Mouse (Mus musculus): ENCODE measurements at regions not wholly inside any gene's neighbourhood (a gene's known extent, or its start where the extent isn't known, plus 50 kb on each side); places are given as distances from the start of the nearest gene placed in this dataset.
A peak's percentile ranks its signal among the peaks of the same experiment; 100 is the strongest.

- no peak for DNase-seq (ENCODE audit: low read depth, low spot score)
Observed at GRCm38 (mm10) chr14:48330965-48331622, 114.8 kb upstream of the Tmem260 start.

- no peak for DNase-seq (ENCODE audit: low read depth, low spot score)
Observed at GRCm38 (mm10) chr14:48331623-48332000, 114.3 kb upstream of the Tmem260 start.

- DNase-seq (ENCODE audit: low read depth, low spot score) = no peak
Observed at GRCm38 (mm10) chr14:48332193-48332592, 113.7 kb upstream of the Tmem260 start.

GRCm38 (mm10) chr14:48332660-48333059 lies 113.3 kb upstream of the Tmem260 start:
- DNase-seq (ENCODE audit: low read depth, low spot score) = no peak

GRCm38 (mm10) chr14:48334106-48334809 lies 111.7 kb upstream of the Tmem260 start:
- no peak for DNase-seq (ENCODE audit: low read depth, low spot score)

GRCm38 (mm10) chr14:48339434-48339833 lies 106.5 kb upstream of the Tmem260 start:
- no peak for DNase-seq (ENCODE audit: low read depth, low spot score)

GRCm38 (mm10) chr14:48342944-48343343 lies 103.0 kb upstream of the Tmem260 start:
- no peak for DNase-seq (ENCODE audit: low read depth, low spot score)

- no peak for DNase-seq (ENCODE audit: low read depth, low spot score)
Observed at GRCm38 (mm10) chr14:48345956-48346355, 100.0 kb upstream of the Tmem260 start.

GRCm38 (mm10) chr14:48349392-48350044 lies 96.4 kb upstream of the Tmem260 start:
- DNase-seq (ENCODE audit: low read depth, low spot score) = no peak

- no peak for DNase-seq (ENCODE audit: low read depth, low spot score)
Observed at GRCm38 (mm10) chr14:48351652-48352051, 94.3 kb upstream of the Tmem260 start.

GRCm38 (mm10) chr14:48352825-48353224 lies 93.1 kb upstream of the Tmem260 start:
- DNase-seq (ENCODE audit: low read depth, low spot score) = no peak

GRCm38 (mm10) chr14:48354176-48354575 lies 91.7 kb upstream of the Tmem260 start:
- no peak for DNase-seq (ENCODE audit: low read depth, low spot score)

GRCm38 (mm10) chr14:48357441-48357840 lies 88.5 kb upstream of the Tmem260 start:
- no peak for DNase-seq (ENCODE audit: low read depth, low spot score)

GRCm38 (mm10) chr14:48358487-48359159 lies 87.3 kb upstream of the Tmem260 start:
- DNase-seq (ENCODE audit: low read depth, low spot score) = no peak

GRCm38 (mm10) chr14:48361820-48362219 lies 84.1 kb upstream of the Tmem260 start:
- no peak for DNase-seq (ENCODE audit: low read depth, low spot score)

GRCm38 (mm10) chr14:48367006-48367405 lies 78.9 kb upstream of the Tmem260 start:
- DNase-seq (ENCODE audit: low read depth, low spot score) = peak; percentile 30

GRCm38 (mm10) chr14:48370322-48370721 lies 75.6 kb upstream of the Tmem260 start:
- peak; percentile 58 for DNase-seq (ENCODE audit: low read depth, low spot score)

- DNase-seq (ENCODE audit: low read depth, low spot score) = no peak
Observed at GRCm38 (mm10) chr14:48371766-48372165, 74.2 kb upstream of the Tmem260 start.

- DNase-seq (ENCODE audit: low read depth, low spot score) = peak; percentile 69
Observed at GRCm38 (mm10) chr14:48376112-48376511, 69.8 kb upstream of the Tmem260 start.

Measured in CD4-positive helper T cell, adult 2 months (primary cell).